Mouse (Mus musculus): Measurements from ENCODE around the gene Col11a2. TPM values are rescaled to one million over a fixed set of nuclear protein-coding genes. Genes with fewer than 3 reads are reported as not detected.

Col11a2 gene
- polyA plus RNA-seq, 1 experiment from 2014 or later, result 64.3 TPM

GRCm38 (mm10) chr17:34026917-34027655 lies 12.2 kb upstream of the Col11a2 start:
- peak overlapping the region; percentile 98 for H3K4me2 ChIP-seq (replicated peaks)
- 8% methylated on average over 36 of the region's 36 CpGs for WGBS
- peak overlapping the region; percentile 79 for H3K27ac ChIP-seq (replicated peaks)
- H3K36me3 ChIP-seq, result peaks cover 32% of the 10 kb centered on the region
- no peaks in the 10 kb centered on the region for H3K9me3 ChIP-seq (replicated peaks)
- ATAC-seq (ENCODE audit: insufficient number of reproducible peaks, low FRiP score, low TSS enrichment, low read depth), result no peak
- peak overlapping the region; percentile 64 for H3K4me3 ChIP-seq (replicated peaks)
- H3K4me1 ChIP-seq, result peaks cover 63% of the 10 kb centered on the region
- H3K27me3 ChIP-seq, result no peaks in the 10 kb centered on the region
- peak overlapping the region; percentile 47 for H3K9ac ChIP-seq

- Histone ChIP-seq H3K27me3 (no peaks in the 10 kb centered on the region), H3K4me1 (peaks cover 67% of the 10 kb centered on the region), H3K9ac (peak within 1 kb of the TSS; percentile 47), H3K36me3 (peaks cover 25% of the 10 kb centered on the region), H3K4me2 (replicated peaks) (peak within 1 kb of the TSS; percentile 98), H3K4me3 (replicated peaks) (peak within 1 kb of the TSS; percentile 64), H3K9me3 (replicated peaks) (no peaks in the 10 kb centered on the region), H3K27ac (replicated peaks) (peak within 1 kb of the TSS; percentile 79)
- under 1% methylated on average over 49 of the region's 49 CpGs for WGBS
- peak; percentile 80 for ATAC-seq (ENCODE audit: insufficient number of reproducible peaks, low FRiP score, low TSS enrichment, low read depth)
These were observed 11.5 kb upstream of the Col11a2 start, which contains the start of gene H2-Ke6 for GRCm38 (mm10) chr17:34027656-34028223. Gene H2-Ke6, minus strand, starts transcription at chr17:34028060.

- peak overlapping the region; percentile 64 for H3K4me3 ChIP-seq (replicated peaks)
- no peak for ATAC-seq (ENCODE audit: insufficient number of reproducible peaks, low FRiP score, low TSS enrichment, low read depth)
- H3K9ac ChIP-seq, result no peak overlapping the region
- 0 out of 2 replicates have a peak overlapping the region, but pooled peaks have one; percentile 98 for H3K4me2 ChIP-seq (replicated peaks)
- peaks cover 20% of the 10 kb centered on the region for H3K36me3 ChIP-seq
- H3K9me3 ChIP-seq (replicated peaks), result no peaks in the 10 kb centered on the region
- peak overlapping the region; percentile 79; the same call in 1 of the 2 replicates for H3K27ac ChIP-seq (replicated peaks)
- H3K27me3 ChIP-seq, result no peaks in the 10 kb centered on the region
- WGBS, result 77% methylated on average over 17 of the region's 17 CpGs
- peaks cover 74% of the 10 kb centered on the region for H3K4me1 ChIP-seq
These were observed 10.6 kb upstream of the Col11a2 start for GRCm38 (mm10) chr17:34028501-34029149.

GRCm38 (mm10) chr17:34029150-34029889 lies 9.9 kb upstream of the Col11a2 start:
- Histone ChIP-seq H3K27ac (replicated peaks) (no peak overlapping the region), H3K4me1 (peaks cover 75% of the 10 kb centered on the region), H3K36me3 (peaks cover 25% of the 10 kb centered on the region), H3K9ac (peak overlapping the region; percentile 97; the same call in 1 of the 2 replicates), H3K27me3 (no peaks in the 10 kb centered on the region), H3K9me3 (replicated peaks) (no peaks in the 10 kb centered on the region), H3K4me2 (replicated peaks) (peak overlapping the region; percentile 94), H3K4me3 (replicated peaks) (peak overlapping the region; percentile 72)
- no peak for ATAC-seq (ENCODE audit: insufficient number of reproducible peaks, low FRiP score, low TSS enrichment, low read depth)
- WGBS, result 85% methylated on average over 18 of the region's 18 CpGs

- peaks cover 75% of the 10 kb centered on the region for H3K4me1 ChIP-seq
- H3K9ac ChIP-seq, result peak overlapping the region; percentile 97
- H3K27me3 ChIP-seq, result no peaks in the 10 kb centered on the region
- ATAC-seq (ENCODE audit: insufficient number of reproducible peaks, low FRiP score, low TSS enrichment, low read depth), result no peak
- H3K4me3 ChIP-seq (replicated peaks), result peak overlapping the region; percentile 72
- 0 out of 2 replicates have a peak overlapping the region, but pooled peaks have one; percentile 98 for H3K27ac ChIP-seq (replicated peaks)
- H3K9me3 ChIP-seq (replicated peaks), result no peaks in the 10 kb centered on the region
- 69% methylated on average over 21 of the region's 21 CpGs for WGBS
- peak overlapping the region; percentile 94 for H3K4me2 ChIP-seq (replicated peaks)
- H3K36me3 ChIP-seq, result peaks cover 29% of the 10 kb centered on the region
These were observed 9.2 kb upstream of the Col11a2 start for GRCm38 (mm10) chr17:34029890-34030595.

GRCm38 (mm10) chr17:34030861-34031326 lies 8.3 kb upstream of the Col11a2 start:
- no peaks in the 10 kb centered on the region for H3K27me3 ChIP-seq
- peak overlapping the region; percentile 72 for H3K4me3 ChIP-seq (replicated peaks)
- H3K9me3 ChIP-seq (replicated peaks), result no peaks in the 10 kb centered on the region
- peak overlapping the region; percentile 97 for H3K9ac ChIP-seq
- peaks cover 66% of the 10 kb centered on the region for H3K4me1 ChIP-seq
- H3K27ac ChIP-seq (replicated peaks), result peak overlapping the region; percentile 98
- H3K36me3 ChIP-seq, result peaks cover 37% of the 10 kb centered on the region
- no peak for ATAC-seq (ENCODE audit: insufficient number of reproducible peaks, low FRiP score, low TSS enrichment, low read depth)
- WGBS, result 2% methylated on average over 20 of the region's 20 CpGs
- peak overlapping the region; percentile 94 for H3K4me2 ChIP-seq (replicated peaks)

- Histone ChIP-seq H3K9me3 (replicated peaks) (no peaks in the 10 kb centered on the region), H3K4me3 (replicated peaks) (peak within 1 kb of the TSS; percentile 72), H3K4me1 (peaks cover 59% of the 10 kb centered on the region), H3K9ac (peak within 1 kb of the TSS; percentile 97), H3K4me2 (replicated peaks) (peak within 1 kb of the TSS; percentile 94), H3K36me3 (peaks cover 45% of the 10 kb centered on the region), H3K27ac (replicated peaks) (peak within 1 kb of the TSS; percentile 98), H3K27me3 (no peaks in the 10 kb centered on the region)
- under 1% methylated on average over 84 of the region's 88 CpGs for WGBS
- peak; percentile 83 for ATAC-seq (ENCODE audit: insufficient number of reproducible peaks, low FRiP score, low TSS enrichment, low read depth)
These were observed 7.6 kb upstream of the Col11a2 start, which contains the start of the genes Slc39a7 and Rxrb for GRCm38 (mm10) chr17:34031465-34032173. Gene Slc39a7, minus strand, starts transcription at chr17:34031682. Gene Rxrb, plus strand, starts transcription at chr17:34031812.

- Histone ChIP-seq H3K27ac (replicated peaks) (peak overlapping the region; percentile 98), H3K9ac (peak overlapping the region; percentile 97), H3K4me1 (peaks cover 53% of the 10 kb centered on the region), H3K9me3 (replicated peaks) (no peaks in the 10 kb centered on the region), H3K27me3 (no peaks in the 10 kb centered on the region), H3K36me3 (peaks cover 50% of the 10 kb centered on the region), H3K4me3 (replicated peaks) (peak overlapping the region; percentile 72), H3K4me2 (replicated peaks) (peak overlapping the region; percentile 94)
- peak; percentile 43 for ATAC-seq (ENCODE audit: insufficient number of reproducible peaks, low FRiP score, low TSS enrichment, low read depth)
- WGBS, result under 1% methylated on average over 36 of the region's 48 CpGs
These were observed 7.0 kb upstream of the Col11a2 start for GRCm38 (mm10) chr17:34032174-34032632.

GRCm38 (mm10) chr17:34032806-34033205 lies 6.4 kb upstream of the Col11a2 start:
- peaks cover 49% of the 10 kb centered on the region for H3K4me1 ChIP-seq
- H3K9me3 ChIP-seq (replicated peaks), result no peaks in the 10 kb centered on the region
- WGBS, result 39% methylated on average over 9 of the region's 9 CpGs
- peaks cover 3% of the 10 kb centered on the region; the same call in 1 of the 2 replicates for H3K27me3 ChIP-seq
- peak overlapping the region; percentile 72 for H3K4me3 ChIP-seq (replicated peaks)
- no peak for ATAC-seq (ENCODE audit: insufficient number of reproducible peaks, low FRiP score, low TSS enrichment, low read depth)
- peak overlapping the region; percentile 94 for H3K4me2 ChIP-seq (replicated peaks)
- H3K27ac ChIP-seq (replicated peaks), result 0 out of 2 replicates have a peak overlapping the region, but pooled peaks have one; percentile 98
- peaks cover 56% of the 10 kb centered on the region for H3K36me3 ChIP-seq
- peak overlapping the region; percentile 97 for H3K9ac ChIP-seq
